Mouse (Mus musculus) Muller cell, postnatal 12 days (primary cell): ENCODE measurements around the gene Pdcd7.

Experiments used
- DNase-seq: peaks from one replicate; pipeline ENCODE4 v3.0.0-alpha.2; 2015; ENCODE audit errors: inconsistent ontology term

Gene Pdcd7

GRCm38 (mm10) chr9:65394360-65394759, 48.5 kb downstream of the Pdcd7 start:
- no peak for DNase-seq

- peak; percentile 82 for DNase-seq
These were observed 52.4 kb downstream of the Pdcd7 start, which contains the start of gene Rasl12 for GRCm38 (mm10) chr9:65398279-65398678. Gene Rasl12 (plus strand): TSS chr9:65398506.

GRCm38 (mm10) chr9:65399934-65400333, 54.0 kb downstream of the Pdcd7 start:
- no peak for DNase-seq

- peak; percentile 83 for DNase-seq
These were observed 58.7 kb downstream of the Pdcd7 start for GRCm38 (mm10) chr9:65404331-65405183.

GRCm38 (mm10) chr9:65405184-65405449, 59.2 kb downstream of the Pdcd7 start:
- DNase-seq = no peak

GRCm38 (mm10) chr9:65407327-65407726, 61.4 kb downstream of the Pdcd7 start:
- DNase-seq = no peak

- no peak for DNase-seq
These were observed 62.0 kb downstream of the Pdcd7 start for GRCm38 (mm10) chr9:65407861-65408260.

GRCm38 (mm10) chr9:65408871-65409295, 63.0 kb downstream of the Pdcd7 start:
- no peak for DNase-seq
